Mouse (Mus musculus) G1E (cell line): ENCODE measurements around the gene Zfp472.

Experiments used
- CTCF ChIP-seq: IDR thresholded peaks from 2 replicates; pipeline ENCODE4 v1.5.1; 2012; ENCODE audit warnings: low read depth, low read length, inconsistent platforms, mixed read lengths
- GATA1 ChIP-seq: IDR thresholded peaks from 2 replicates; pipeline ENCODE4 v1.6.1; 2012; ENCODE audit warnings: borderline replicate concordance, low read length, inconsistent platforms, mixed read lengths

- TF ChIP-seq CTCF = no peak
- TF ChIP-seq GATA1 = no peak
Measured at GRCm38 (mm10) chr17:33008337-33008736, 42.7 kb downstream of the Zfp472 start.
